Mouse (Mus musculus): ENCODE measurements around the gene Zmiz1. TPM values are rescaled to one million over a fixed set of nuclear protein-coding genes. Genes with fewer than 3 reads are reported as not detected.

The Zmiz1 gene
- polyA plus RNA-seq, 1 experiment: 27.3 TPM

- Histone ChIP-seq H3K36me3 (ENCODE audit: control insufficient read depth, insufficient read depth) (no peaks in the 10 kb centered on the region), H3K4me3 (ENCODE audit: insufficient read depth, poor library complexity, severe bottlenecking) (no peak overlapping the region), H3K79me3 (ENCODE audit: low read depth) (no peaks in the 10 kb centered on the region), H3ac (ENCODE audit: control insufficient read depth, insufficient read length, low read depth) (no peak overlapping the region), H3K27me3 (ENCODE audit: control insufficient read depth, insufficient read depth, insufficient read length) (no peaks in the 10 kb centered on the region), H3K79me2 (ENCODE audit: control insufficient read depth, insufficient read depth) (no peaks in the 10 kb centered on the region)
- TF ChIP-seq USF1 (IDR thresholded peaks at IDR 0.05; ENCODE audit: low read depth): no peak
- TF ChIP-seq FOSL1 (IDR thresholded peaks at IDR 0.05; ENCODE audit: insufficient read depth, low read length, poor library complexity, severe bottlenecking): no peak
- no peak for TF ChIP-seq MYOG (IDR thresholded peaks at IDR 0.05; ENCODE audit: control insufficient read depth, extremely low read depth, insufficient read length)
- no peak for TF ChIP-seq CEBPB (IDR thresholded peaks at IDR 0.05; ENCODE audit: low read depth)
- TF ChIP-seq MYOD1 (IDR thresholded peaks at IDR 0.05; ENCODE audit: control insufficient read depth, insufficient read length, low read depth): no peak
- no peak for TF ChIP-seq CTCF (IDR thresholded peaks at IDR 0.05; ENCODE audit: control insufficient read depth, insufficient read depth, insufficient read length)
- TF ChIP-seq MAX (IDR thresholded peaks at IDR 0.05): no peak
Observed at GRCm38 (mm10) chr14:25420001-25420690, 38.8 kb upstream of the Zmiz1 start.

GRCm38 (mm10) chr14:25420987-25421386 is 38.0 kb upstream of the Zmiz1 start:
- no peak overlapping the region for H3K4me3 ChIP-seq (ENCODE audit: insufficient read depth, poor library complexity, severe bottlenecking)
- no peaks in the 10 kb centered on the region for H3K79me3 ChIP-seq (ENCODE audit: low read depth)
- no peak overlapping the region for H3ac ChIP-seq (ENCODE audit: control insufficient read depth, insufficient read length, low read depth)
- no peaks in the 10 kb centered on the region for H3K27me3 ChIP-seq (ENCODE audit: control insufficient read depth, insufficient read depth, insufficient read length)
- H3K79me2 ChIP-seq (ENCODE audit: control insufficient read depth, insufficient read depth): no peaks in the 10 kb centered on the region
- TF ChIP-seq MYOD1 (IDR thresholded peaks at IDR 0.05; ENCODE audit: control insufficient read depth, insufficient read length, low read depth) (no peak), USF1 (IDR thresholded peaks at IDR 0.05; ENCODE audit: low read depth) (peak; percentile 3)
- no peaks in the 10 kb centered on the region for H3K36me3 ChIP-seq (ENCODE audit: control insufficient read depth, insufficient read depth)

GRCm38 (mm10) chr14:25421596-25422001 is 37.4 kb upstream of the Zmiz1 start:
- Histone ChIP-seq H3ac (ENCODE audit: control insufficient read depth, insufficient read length, low read depth) (no peak overlapping the region), H3K27me3 (ENCODE audit: control insufficient read depth, insufficient read depth, insufficient read length) (no peaks in the 10 kb centered on the region), H3K79me2 (ENCODE audit: control insufficient read depth, insufficient read depth) (no peaks in the 10 kb centered on the region), H3K4me3 (ENCODE audit: insufficient read depth, poor library complexity, severe bottlenecking) (no peak overlapping the region), H3K36me3 (ENCODE audit: control insufficient read depth, insufficient read depth) (no peaks in the 10 kb centered on the region), H3K79me3 (ENCODE audit: low read depth) (no peaks in the 10 kb centered on the region)
- TF ChIP-seq MAX (IDR thresholded peaks at IDR 0.05) (no peak), MYOD1 (IDR thresholded peaks at IDR 0.05; ENCODE audit: control insufficient read depth, insufficient read length, low read depth) (no peak), CEBPB (IDR thresholded peaks at IDR 0.05; ENCODE audit: low read depth) (no peak), FOSL1 (IDR thresholded peaks at IDR 0.05; ENCODE audit: insufficient read depth, low read length, poor library complexity, severe bottlenecking) (no peak), MYOG (IDR thresholded peaks at IDR 0.05; ENCODE audit: control insufficient read depth, extremely low read depth, insufficient read length) (no peak), USF1 (IDR thresholded peaks at IDR 0.05; ENCODE audit: low read depth) (no peak)

GRCm38 (mm10) chr14:25422946-25423345 is 36.0 kb upstream of the Zmiz1 start:
- Histone ChIP-seq H3K27me3 (ENCODE audit: control insufficient read depth, insufficient read depth, insufficient read length) (no peaks in the 10 kb centered on the region), H3K79me3 (ENCODE audit: low read depth) (no peaks in the 10 kb centered on the region), H3ac (ENCODE audit: control insufficient read depth, insufficient read length, low read depth) (no peak overlapping the region), H3K79me2 (ENCODE audit: control insufficient read depth, insufficient read depth) (no peaks in the 10 kb centered on the region), H3K36me3 (ENCODE audit: control insufficient read depth, insufficient read depth) (no peaks in the 10 kb centered on the region), H3K4me3 (ENCODE audit: insufficient read depth, poor library complexity, severe bottlenecking) (no peak overlapping the region)
- TF ChIP-seq CTCF (IDR thresholded peaks at IDR 0.05; ENCODE audit: control insufficient read depth, insufficient read depth, insufficient read length) (no peak), USF1 (IDR thresholded peaks at IDR 0.05; ENCODE audit: low read depth) (no peak), MAX (IDR thresholded peaks at IDR 0.05) (no peak), CEBPB (IDR thresholded peaks at IDR 0.05; ENCODE audit: low read depth) (no peak), MYOD1 (IDR thresholded peaks at IDR 0.05; ENCODE audit: control insufficient read depth, insufficient read length, low read depth) (no peak), MYOG (IDR thresholded peaks at IDR 0.05; ENCODE audit: control insufficient read depth, extremely low read depth, insufficient read length) (no peak), FOSL1 (IDR thresholded peaks at IDR 0.05; ENCODE audit: insufficient read depth, low read length, poor library complexity, severe bottlenecking) (no peak)

GRCm38 (mm10) chr14:25423721-25424443 is 35.1 kb upstream of the Zmiz1 start:
- Histone ChIP-seq H3ac (ENCODE audit: control insufficient read depth, insufficient read length, low read depth) (no peak overlapping the region), H3K79me2 (ENCODE audit: control insufficient read depth, insufficient read depth) (no peaks in the 10 kb centered on the region), H3K27me3 (ENCODE audit: control insufficient read depth, insufficient read depth, insufficient read length) (no peaks in the 10 kb centered on the region), H3K36me3 (ENCODE audit: control insufficient read depth, insufficient read depth) (no peaks in the 10 kb centered on the region), H3K4me3 (ENCODE audit: insufficient read depth, poor library complexity, severe bottlenecking) (no peak overlapping the region), H3K79me3 (ENCODE audit: low read depth) (no peaks in the 10 kb centered on the region)
- TF ChIP-seq MYOD1 (IDR thresholded peaks at IDR 0.05; ENCODE audit: control insufficient read depth, insufficient read length, low read depth) (no peak), CTCF (IDR thresholded peaks at IDR 0.05; ENCODE audit: control insufficient read depth, insufficient read depth, insufficient read length) (no peak), FOSL1 (IDR thresholded peaks at IDR 0.05; ENCODE audit: insufficient read depth, low read length, poor library complexity, severe bottlenecking) (no peak), USF1 (IDR thresholded peaks at IDR 0.05; ENCODE audit: low read depth) (no peak), MAX (IDR thresholded peaks at IDR 0.05) (no peak), CEBPB (IDR thresholded peaks at IDR 0.05; ENCODE audit: low read depth) (no peak), MYOG (IDR thresholded peaks at IDR 0.05; ENCODE audit: control insufficient read depth, extremely low read depth, insufficient read length) (no peak)

Measured in C2C12 (cell line).